Mouse (Mus musculus) ES-E14 (cell line): Measurements from ENCODE around the gene Dlgap1. TPM values are rescaled to one million over a fixed set of nuclear protein-coding genes. Genes with fewer than 3 reads are reported as not detected.

Source experiments
- DNase-seq: peaks from one replicate; pipeline ENCODE4 v3.0.0-alpha.2; 2013; ENCODE audit warnings: low read depth, low spot score
- H3K27ac ChIP-seq: 2 replicates; pipeline ENCODE4 v1.5.1; 2012; ENCODE audit warnings: low read depth, mild to moderate bottlenecking, low read length, moderate library complexity, mixed read lengths; ENCODE audit not compliant: poor library complexity, insufficient read depth, severe bottlenecking
- H3K36me3 ChIP-seq: 2 replicates; pipeline ENCODE4 v1.6.1; 2012; ENCODE audit warnings: mild to moderate bottlenecking, low read length, moderate library complexity, mixed read lengths; ENCODE audit not compliant: control insufficient read depth, poor library complexity, insufficient read depth, severe bottlenecking
- H3K4me1 ChIP-seq, 2 experiments: fragments of 150-350 bp in 1 of 2; sonication (generic) in 1 of 2; 2 replicates each; pipeline ENCODE4 v1.6.1; 2012; ENCODE audit warnings: low read length in 2 of 2, mild to moderate bottlenecking in 1 of 2, mixed read lengths in 1 of 2; ENCODE audit not compliant: control insufficient read depth in 2 of 2, insufficient read depth in 2 of 2, poor library complexity in 1 of 2
- H3K4me3 ChIP-seq, 2 experiments: fragments of 150-350 bp in 1 of 2; sonication (generic) in 1 of 2; 2 replicates each; pipeline ENCODE4 v1.5.1; 2012; ENCODE audit warnings: low read length in 2 of 2, low read depth in 1 of 2, mild to moderate bottlenecking in 1 of 2, mixed read lengths in 1 of 2; ENCODE audit not compliant: insufficient read depth in 1 of 2, poor library complexity in 1 of 2, severe bottlenecking in 1 of 2
- H3K9ac ChIP-seq: 2 replicates; pipeline ENCODE4 v1.6.1; 2012; ENCODE audit warnings: low read depth, mild to moderate bottlenecking, low read length, mixed read lengths; ENCODE audit not compliant: poor library complexity, insufficient read depth, severe bottlenecking
- H3K9me3 ChIP-seq: fragments of 150-350 bp; sonication (generic); 2 replicates; pipeline ENCODE4 v1.6.1; 2012; ENCODE audit warnings: low read depth, mild to moderate bottlenecking, low read length; ENCODE audit not compliant: control insufficient read depth, insufficient read depth
- CHD2 ChIP-seq: IDR thresholded peaks from 2 replicates; pipeline ENCODE4 v1.6.1; 2014; ENCODE audit warnings: mild to moderate bottlenecking, low read depth, low read length, inconsistent platforms
- HCFC1 ChIP-seq: IDR thresholded peaks from 2 replicates; pipeline ENCODE4 v1.6.1; 2012; ENCODE audit warnings: low read length, inconsistent platforms, borderline replicate concordance; ENCODE audit not compliant: insufficient read depth
- MAFK ChIP-seq: IDR thresholded peaks from 2 replicates; pipeline ENCODE4 v1.6.1; 2014; ENCODE audit warnings: mild to moderate bottlenecking, low read depth, low read length, inconsistent platforms; ENCODE audit not compliant: insufficient read depth
- ZC3H11A ChIP-seq: IDR thresholded peaks from 2 replicates; pipeline ENCODE4 v1.6.1; 2012; ENCODE audit warnings: low read depth, mild to moderate bottlenecking, inconsistent platforms, low read length, borderline replicate concordance
- ZNF384 ChIP-seq: IDR thresholded peaks from 2 replicates; pipeline ENCODE4 v1.6.1; 2012; ENCODE audit warnings: low read depth, low read length, inconsistent platforms
- in situ Hi-C, 2 experiments: fragments of 600-800 bp; cut with MboI; formaldehyde crosslinking; loops; one replicate each; pipeline ENCODE4 v1.15.1; 2025; ENCODE audit warnings: low sequenced_read_pairs in 2 of 2, inconsistent platforms in 1 of 2; ENCODE audit not compliant: unreplicated experiment in 2 of 2
- total RNA-seq: library from RNA; depleted of rRNA; stranded (reverse); fragments of 300-350 nt; gene quantifications from 2 replicates; pipeline ENCODE4 v1.2.3, GENCODE M21; 2012

Dlgap1 gene
- total RNA-seq, 1 experiment: 0.94 TPM

GRCm38 (mm10) chr17:70791596-70792275 lies 822.9 kb downstream of the Dlgap1 start:
- Histone ChIP-seq H3K9ac (no peak overlapping the region), H3K27ac (no peak overlapping the region), H3K36me3 (no peaks in the 10 kb centered on the region; the same call in 1 of the 2 replicates), H3K4me1 (peaks cover 0 to 11% of the 10 kb centered on the region in 2 experiments; a peak in 3 of 4 replicates), H3K4me3 (no peak overlapping the region), H3K9me3 (no peaks in the 10 kb centered on the region)
- in situ Hi-C loops: no loop called here
- DNase-seq: no peak
- no peak for TF ChIP-seq MAFK
- TF ChIP-seq ZC3H11A: no peak
- TF ChIP-seq ZNF384: no peak
- TF ChIP-seq CHD2: no peak
- no peak for TF ChIP-seq HCFC1

DNA sequence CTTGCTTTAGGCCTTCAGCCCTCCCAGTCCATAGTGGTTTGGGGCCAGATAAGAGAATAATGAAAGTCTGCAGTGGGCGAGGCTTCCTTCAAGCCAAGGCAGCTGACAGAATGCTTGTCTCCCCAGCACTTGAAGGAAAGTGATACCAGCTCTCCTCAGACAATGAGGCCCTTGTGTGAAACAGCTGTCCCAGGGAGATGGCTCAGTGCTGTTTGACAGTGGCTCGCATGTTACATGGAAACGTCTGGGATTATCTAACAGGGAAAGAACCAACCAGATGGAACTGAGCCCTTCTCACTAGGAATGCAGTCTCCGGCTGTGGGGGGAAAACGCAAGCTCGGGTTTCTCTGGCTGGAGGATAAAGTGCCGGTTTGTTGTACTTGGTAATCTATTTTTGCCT lies 825.4 kb downstream of the Dlgap1 start:
- TF ChIP-seq ZNF384 (no peak), MAFK (no peak), CHD2 (no peak), ZC3H11A (no peak), HCFC1 (no peak)
- H3K4me1 ChIP-seq: peaks cover 0 to 11% of the 10 kb centered on the region in 2 experiments; a peak in 3 of 4 replicates
- DNase-seq: no peak
- no peak overlapping the region for H3K4me3 ChIP-seq
- H3K9ac ChIP-seq: no peak overlapping the region
- in situ Hi-C loops: no loop called here
- H3K36me3 ChIP-seq: no peaks in the 10 kb centered on the region; the same call in 1 of the 2 replicates
- H3K9me3 ChIP-seq: no peaks in the 10 kb centered on the region
- H3K27ac ChIP-seq: no peak overlapping the region

- no peak overlapping the region for H3K4me3 ChIP-seq
- in situ Hi-C loops: no loop called here
Measured at GRCm38 (mm10) chr17:70794722-70795121, 825.8 kb downstream of the Dlgap1 start.

DNA sequence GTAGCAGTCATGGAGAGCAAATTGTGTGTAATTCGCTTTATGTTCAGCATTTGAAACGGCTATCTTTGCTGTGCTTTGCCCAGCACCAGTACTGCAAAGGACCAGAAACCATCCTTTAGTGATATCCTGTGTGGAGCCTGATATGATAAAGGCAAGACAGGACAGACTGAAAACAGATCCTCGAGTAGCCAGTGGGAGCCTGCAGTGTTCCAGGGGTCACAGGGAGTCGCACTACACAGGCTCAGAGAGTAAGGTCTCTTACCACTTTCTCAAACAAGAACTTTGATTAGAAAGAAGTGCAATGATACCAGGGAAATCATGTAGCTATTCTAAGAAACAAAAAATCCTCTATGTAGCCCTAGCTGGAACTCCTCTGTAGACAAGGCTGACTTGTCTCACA lies 826.3 kb downstream of the Dlgap1 start:
- H3K27ac ChIP-seq: no peak overlapping the region
- H3K4me1 ChIP-seq: peaks cover 0 to 11% of the 10 kb centered on the region in 2 experiments; a peak in 3 of 4 replicates

More at GRCm38 (mm10) chr17:70794722-70795121, 825.8 kb downstream of the Dlgap1 start:
- Histone ChIP-seq H3K4me1 (peaks cover 0 to 11% of the 10 kb centered on the region in 2 experiments; a peak in 3 of 4 replicates), H3K36me3 (no peaks in the 10 kb centered on the region; the same call in 1 of the 2 replicates), H3K9ac (no peak overlapping the region), H3K27ac (no peak overlapping the region), H3K9me3 (no peaks in the 10 kb centered on the region)
- DNase-seq: no peak
- no peak for TF ChIP-seq ZC3H11A
- no peak for TF ChIP-seq HCFC1
- no peak for TF ChIP-seq ZNF384
- no peak for TF ChIP-seq MAFK
- no peak for TF ChIP-seq CHD2

More for the DNA sequence above, 826.3 kb downstream of the Dlgap1 start:
- no peak for TF ChIP-seq HCFC1
- TF ChIP-seq ZC3H11A: no peak
- no peak for TF ChIP-seq CHD2
- TF ChIP-seq ZNF384: no peak
- no peak for TF ChIP-seq MAFK
- H3K9ac ChIP-seq: no peak overlapping the region
- H3K36me3 ChIP-seq: peaks cover 4% of the 10 kb centered on the region
- H3K9me3 ChIP-seq: no peaks in the 10 kb centered on the region
- in situ Hi-C loops: no loop called here
- DNase-seq: no peak
- no peak overlapping the region for H3K4me3 ChIP-seq
